8 mouse cellular contexts compared by ENCODE assay signal in genomic region chr19:36347376-36347775, GRCm38 (mm10). TPM values are rescaled to one million over a fixed set of nuclear protein-coding genes. Genes with fewer than 3 reads are reported as not detected.
DNase-seq lines count a peak whose midpoint lies in the region; ATAC-seq lines count a peak whose summit lies in the region.

No protein-coding gene starts in this region.

- intact Hi-C loops in heart, postnatal 36 days (cut with DNase I), result loop anchor here (5.0 kb wide), 3 partner anchors 80 to 230 kb away; no protein-coding TSS in a partner anchor

- peak overlapping the region; percentile 90; the same call in 1 of the 2 replicates for H3K27ac ChIP-seq in heart, embryonic 10.5 days
- no peak overlapping the region for H3K27ac ChIP-seq in hindbrain, embryonic 14.5 days
- H3K27ac ChIP-seq in liver, embryonic 15.5 days (replicated peaks), result no peak overlapping the region

- H3K4me3 ChIP-seq in heart, embryonic 10.5 days, result peak overlapping the region; percentile 90
- peak overlapping the region; percentile 87; the same call in 1 of the 2 replicates for H3K4me3 ChIP-seq in hindbrain, embryonic 14.5 days (replicated peaks; ENCODE audit: low read length)
- peak overlapping the region; percentile 62 for H3K4me3 ChIP-seq in liver, embryonic 15.5 days (replicated peaks)

- DNase-seq in heart, embryonic 10.5 days (ENCODE audit: low spot score), result no peak
- no peak for DNase-seq in heart, postnatal 36 days
- peak; percentile 38 to 40 for DNase-seq in cerebellum, adult 18-20 months
- no peak for DNase-seq in hindbrain, embryonic 14.5 days (ENCODE audit: low spot score)
- no peak for DNase-seq in MN1 (ENCODE audit: low spot score)
- DNase-seq in spleen, postnatal 14 days (ENCODE audit: low spot score in 2 of 2), result no peak
- no peak for DNase-seq in embryo, embryonic 10.5 days (ENCODE audit: low spot score)

- H3K27me3 ChIP-seq in heart, embryonic 10.5 days (ENCODE audit: insufficient read depth, poor library complexity, severe bottlenecking), result peaks cover 30% of the 10 kb centered on the region
- H3K27me3 ChIP-seq in hindbrain, embryonic 14.5 days (ENCODE audit: control insufficient read depth, insufficient read depth, low read length), result peaks cover 49% of the 10 kb centered on the region
- H3K27me3 ChIP-seq in liver, embryonic 15.5 days, result peaks cover 71% of the 10 kb centered on the region

- peak overlapping the region; percentile 96 for H3K4me2 ChIP-seq in hindbrain, embryonic 14.5 days (replicated peaks)
- H3K4me2 ChIP-seq in liver, embryonic 15.5 days, result peak overlapping the region; percentile 87

- H3K9ac ChIP-seq in hindbrain, embryonic 14.5 days, result peak overlapping the region; percentile 64; the same call in 1 of the 2 replicates
- no peak overlapping the region for H3K9ac ChIP-seq in liver, embryonic 15.5 days

- no peaks in the 10 kb centered on the region for H3K9me3 ChIP-seq in heart, embryonic 10.5 days
- H3K9me3 ChIP-seq in hindbrain, embryonic 14.5 days (ENCODE audit: control insufficient read depth, low read length), result no peaks in the 10 kb centered on the region
- no peaks in the 10 kb centered on the region for H3K9me3 ChIP-seq in liver, embryonic 15.5 days (replicated peaks)

- ATAC-seq in hindbrain, embryonic 14.5 days (ENCODE audit: low FRiP score), result no peak
- ATAC-seq in liver, embryonic 15.5 days (ENCODE audit: insufficient read depth), result no peak

- peaks cover 13% of the 10 kb centered on the region for H3K4me1 ChIP-seq in heart, embryonic 10.5 days
- peaks cover 6% of the 10 kb centered on the region for H3K4me1 ChIP-seq in hindbrain, embryonic 14.5 days (replicated peaks; ENCODE audit: control insufficient read depth, insufficient read depth, low read length)
- H3K4me1 ChIP-seq in liver, embryonic 15.5 days (replicated peaks), result peaks cover 7% of the 10 kb centered on the region

- 17% methylated on average over 6 of the region's 6 CpGs for WGBS in heart, embryonic 10.5 days
- 26% methylated on average over 6 of the region's 6 CpGs for WGBS in hindbrain, embryonic 14.5 days
- WGBS in liver, embryonic 15.5 days (ENCODE audit: insufficient replicate concordance), result 16% methylated on average over 6 of the region's 6 CpGs

- H3K36me3 ChIP-seq in heart, embryonic 10.5 days, result no peaks in the 10 kb centered on the region
- no peaks in the 10 kb centered on the region for H3K36me3 ChIP-seq in hindbrain, embryonic 14.5 days (replicated peaks; ENCODE audit: control insufficient read depth, insufficient read depth)
- no peaks in the 10 kb centered on the region for H3K36me3 ChIP-seq in liver, embryonic 15.5 days (replicated peaks)

RNA-seq across cellular contexts. Expression of gene Pcgf5, which starts 0.7 kb away (rescaled TPM):
- 38.6 and 53.0 TPM in 2 replicates for polyA plus RNA-seq in heart, embryonic 10.5 days (2016; fragmentation: Nextera tagmentation; extraction: Ambion mirVana)
- total RNA-seq in heart, postnatal 36 days (2021), result 10 to 100 TPM; 68.8 to 76.0 TPM
- 7.6 and 8.9 TPM in 2 replicates for polyA plus RNA-seq in hindbrain, embryonic 14.5 days (2014; fragmentation: Nextera tagmentation; extraction: Ambion mirVana)
- 22.2 and 22.9 TPM in 2 replicates for polyA plus RNA-seq in liver, embryonic 15.5 days (2015; fragmentation: Nextera tagmentation; extraction: Ambion mirVana)

Comparison
In these comparisons a context has a peak if more than half of its experiments do, and no peak if none do; other contexts are left out.
1. DNase-seq: peak in cerebellum, adult 18-20 months (2 of 2); none in heart, embryonic 10.5 days (single experiment), heart, postnatal 36 days (0 of 2), hindbrain, embryonic 14.5 days (single experiment), MN1 (single experiment), spleen, postnatal 14 days (0 of 2) and embryo, embryonic 10.5 days (single experiment).
2. Peak in every context shown above with its lines, with median percentiles within 50 percentile points of each other: H3K4me3 ChIP-seq.